Mouse (Mus musculus): Measurements from ENCODE around the gene Ostf1. TPM values are rescaled to one million over a fixed set of nuclear protein-coding genes. Genes with fewer than 3 reads are reported as not detected.

Ostf1 gene
- 86.2 TPM for polyA plus RNA-seq (2014; fragmentation: Illumina TruSeq; extraction: RNeasy Lipid Tissue Mini Kit (QIAGEN cat#74804); ENCODE audit: low replicate concordance)

GRCm38 (mm10) chr19:18631644-18632219 lies at the start of gene Ostf1, which contains the start of gene Nmrk1:
Gene Ostf1 (minus strand): TSS chr19:18631823.
Gene Nmrk1 (plus strand): TSS chr19:18631950.

GRCm38 (mm10) chr19:18670608-18671007 lies 39.0 kb upstream of the Ostf1 start, which contains the start of gene Carnmt1:
Gene Carnmt1 (plus strand): TSS chr19:18670764.

Other genes with a start within 250 kb of the Ostf1 start
- 5.8 TPM for gene Nmrk1, start 127 bp upstream of the Ostf1 start, polyA plus RNA-seq (2014; fragmentation: Illumina TruSeq; extraction: RNeasy Lipid Tissue Mini Kit (QIAGEN cat#74804); ENCODE audit: low replicate concordance)
- 68.6 TPM for gene Carnmt1, start 38.9 kb upstream of the Ostf1 start, polyA plus RNA-seq (2014; fragmentation: Illumina TruSeq; extraction: RNeasy Lipid Tissue Mini Kit (QIAGEN cat#74804); ENCODE audit: low replicate concordance)
- 35.2 TPM for gene D030056L22Rik, start 81.4 kb upstream of the Ostf1 start, polyA plus RNA-seq (2014; fragmentation: Illumina TruSeq; extraction: RNeasy Lipid Tissue Mini Kit (QIAGEN cat#74804); ENCODE audit: low replicate concordance)
- gene Trpm6, start 118.2 kb upstream of the Ostf1 start, polyA plus RNA-seq (2014; fragmentation: Illumina TruSeq; extraction: RNeasy Lipid Tissue Mini Kit (QIAGEN cat#74804); ENCODE audit: low replicate concordance), result 0.48 TPM

All from small intestine, adult 10 weeks (tissue).